Mouse (Mus musculus) frontal cortex, postnatal 25 days (tissue): ENCODE measurements around the gene Smim4.
A peak's percentile ranks its signal among the peaks of the same experiment; 100 is the strongest.

Experiments used
- DNase-seq, 2 experiments: peaks; one replicate each; pipeline ENCODE4 v3.0.0; 2022; ENCODE audit warnings: low spot score in 2 of 2

Smim4 gene

DNA sequence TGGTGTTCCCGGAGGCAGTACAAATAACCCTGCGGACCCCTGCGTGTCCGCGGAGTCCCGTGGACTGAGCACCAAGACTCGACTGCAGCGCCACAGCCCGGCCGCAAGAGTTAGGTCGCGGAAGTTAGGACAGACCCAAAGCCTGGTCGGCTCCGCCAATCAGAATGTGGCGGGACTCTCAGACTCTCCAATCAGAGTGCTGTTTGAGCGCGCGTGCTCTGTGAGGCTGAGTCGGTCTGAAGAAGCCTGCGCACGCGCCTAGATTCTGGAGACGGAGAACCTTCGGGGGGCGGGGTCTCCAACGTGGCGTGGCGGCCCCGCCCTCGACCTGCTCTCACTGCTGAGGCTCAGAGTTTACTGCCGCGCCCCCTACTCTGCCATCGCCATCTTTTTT, at the start of gene Smim4:
Gene Smim4 (minus strand): TSS at position 131 of the 394 bp plus-strand sequence.
- peak; percentile 89 to 90 for DNase-seq

- DNase-seq: no peak
Measured at GRCm38 (mm10) chr14:31177715-31178114, 49.0 kb upstream of the Smim4 start.

GRCm38 (mm10) chr14:31177287-31177686, 48.5 kb upstream of the Smim4 start:
- no peak for DNase-seq

DNA sequence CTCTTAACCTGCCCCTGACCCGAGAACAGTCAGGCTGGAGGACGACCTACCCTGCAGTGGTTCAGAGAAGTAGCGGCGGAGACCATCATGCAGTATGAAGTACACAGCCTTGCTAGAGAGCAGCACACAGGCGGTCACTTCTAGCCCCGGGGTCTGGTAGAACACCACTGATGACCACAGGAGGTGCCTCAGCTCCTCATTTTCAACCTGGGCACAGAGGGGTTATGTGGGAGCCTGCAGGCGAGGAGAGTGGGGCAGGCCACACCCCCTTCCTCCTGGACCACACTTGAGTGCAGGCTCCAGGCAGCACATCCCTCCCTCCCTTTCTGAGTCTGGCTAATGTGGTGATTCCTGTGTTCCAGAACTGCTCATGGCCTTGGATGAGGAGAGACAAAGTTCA, 44.8 kb upstream of the Smim4 start:
- no peak for DNase-seq

DNA sequence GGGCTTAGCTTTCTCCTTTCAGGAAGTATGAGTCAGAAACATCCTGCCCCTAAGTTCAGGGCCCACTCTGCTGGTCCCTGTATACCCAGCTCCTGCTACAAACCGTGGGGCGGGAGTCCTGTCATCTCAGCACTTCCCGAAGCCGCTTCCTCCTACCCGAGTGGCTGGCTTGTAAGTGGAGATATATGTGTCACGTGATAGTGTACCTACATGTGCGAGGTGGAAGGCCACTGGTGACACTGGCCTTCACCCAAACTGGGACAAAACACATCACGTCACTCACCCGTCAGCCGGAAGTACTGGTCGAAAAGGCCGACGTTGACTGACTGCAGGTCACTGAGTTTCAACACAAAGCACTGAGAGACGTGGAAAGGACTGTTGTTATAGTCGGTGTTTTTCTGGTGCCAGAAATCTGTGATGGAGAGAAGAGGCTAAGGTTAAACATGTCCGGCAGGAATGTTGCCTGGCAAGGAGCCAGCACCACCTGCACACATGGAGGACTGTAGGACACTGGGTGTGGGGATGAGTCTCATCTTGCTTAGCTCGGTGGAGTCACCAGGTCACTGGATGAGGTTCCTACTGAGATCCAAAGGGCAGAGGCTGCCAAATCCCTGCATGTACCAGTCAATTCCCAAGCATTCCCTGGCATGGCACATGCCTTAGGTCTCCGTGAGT, 44.2 kb upstream of the Smim4 start:
- DNase-seq: no peak

DNA sequence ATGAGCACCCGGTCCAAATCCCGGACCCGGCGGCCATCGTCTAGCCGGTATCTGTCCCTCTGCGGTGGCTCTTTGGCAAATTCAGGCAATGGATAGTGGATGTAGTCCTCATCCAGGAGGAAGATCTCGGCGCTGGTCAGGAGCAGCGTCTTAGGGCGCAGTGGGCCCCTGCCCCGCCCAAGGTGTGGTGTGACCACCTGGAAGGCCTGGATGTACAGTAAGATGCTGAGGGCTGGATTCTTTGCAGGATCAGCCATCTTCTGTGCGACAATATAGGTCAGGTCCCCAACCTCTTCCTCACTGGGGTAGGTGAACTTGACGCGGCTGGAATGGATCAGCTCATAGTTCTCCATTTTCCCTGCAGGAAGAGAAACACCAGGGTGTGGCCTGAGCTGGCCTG, 43.1 kb upstream of the Smim4 start:
- no peak for DNase-seq

- DNase-seq: no peak
Measured at GRCm38 (mm10) chr14:31171386-31171785, 42.6 kb upstream of the Smim4 start.

GRCm38 (mm10) chr14:31170963-31171362, 42.2 kb upstream of the Smim4 start:
- DNase-seq: no peak

GRCm38 (mm10) chr14:31169508-31169907, 40.8 kb upstream of the Smim4 start:
- DNase-seq: no peak

GRCm38 (mm10) chr14:31168425-31168824, 39.7 kb upstream of the Smim4 start, which contains the start of gene Stab1:
Stab1 (minus strand) TSS chr14:31168641.
- DNase-seq: no peak

- DNase-seq: no peak
Measured at GRCm38 (mm10) chr14:31166827-31167226, 38.1 kb upstream of the Smim4 start.

GRCm38 (mm10) chr14:31165991-31166630, 37.4 kb upstream of the Smim4 start:
- no peak for DNase-seq

- DNase-seq: no peak
Measured at GRCm38 (mm10) chr14:31165458-31165857, 36.7 kb upstream of the Smim4 start.

DNA sequence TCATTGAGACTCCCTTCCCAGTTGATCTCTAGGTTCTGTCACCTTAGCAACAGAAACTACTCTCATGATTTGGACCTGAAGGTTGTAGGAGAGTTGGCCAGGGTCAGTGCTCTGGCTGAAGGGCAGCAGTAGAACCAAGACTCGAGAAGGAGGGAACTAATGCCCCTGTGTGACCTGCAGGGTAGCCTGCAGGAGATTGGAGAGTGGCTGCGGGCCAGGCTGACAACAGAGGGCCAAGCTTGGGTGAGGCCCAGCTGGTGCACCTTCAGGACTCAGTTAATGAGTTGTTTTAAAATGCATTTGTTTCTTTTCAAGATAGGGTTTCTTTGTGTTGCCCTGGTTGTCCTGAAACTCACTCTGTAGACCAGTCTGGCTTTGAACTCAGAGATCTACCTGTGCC, 36.3 kb upstream of the Smim4 start:
- DNase-seq: no peak

DNA sequence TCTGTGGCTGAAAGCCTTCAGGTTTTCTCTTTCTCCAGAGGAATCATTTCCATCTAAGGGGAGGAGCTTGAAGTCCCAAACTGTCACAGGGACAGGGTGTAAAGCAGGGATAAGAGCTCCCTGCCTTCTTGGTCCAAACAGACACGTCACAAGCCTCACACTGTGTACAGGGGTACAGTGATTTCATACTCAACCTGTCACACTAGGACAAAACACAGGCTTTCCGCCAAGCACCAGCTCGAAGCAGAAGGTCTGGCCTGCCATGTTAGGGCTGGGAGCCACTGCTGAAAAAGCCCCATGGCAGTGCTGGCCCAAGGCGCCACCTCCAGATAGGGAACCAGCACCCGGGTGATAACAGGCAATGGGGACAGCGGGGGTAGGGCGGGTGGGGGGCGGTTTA, 35.3 kb upstream of the Smim4 start:
- no peak for DNase-seq

GRCm38 (mm10) chr14:31161638-31162037, 32.9 kb upstream of the Smim4 start:
- no peak for DNase-seq

DNA sequence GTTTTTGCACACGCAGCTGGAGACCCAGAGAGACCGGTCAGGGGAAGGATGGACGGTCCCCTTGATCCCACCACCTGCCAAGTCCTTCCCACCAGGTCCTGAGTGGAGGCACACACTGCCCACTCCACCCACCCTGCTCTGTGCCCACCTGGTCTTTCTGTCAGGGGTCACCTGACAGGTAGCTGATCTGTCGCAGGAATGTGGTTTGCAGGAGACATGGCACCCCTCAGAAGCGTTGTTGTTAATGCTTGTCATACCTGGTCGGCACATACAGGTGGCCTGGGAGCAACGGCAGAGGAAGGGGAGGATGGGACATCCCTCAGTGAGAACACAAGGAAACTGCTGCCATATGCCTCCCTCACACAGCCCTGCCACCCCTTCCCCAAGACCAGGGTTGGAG, 32.4 kb upstream of the Smim4 start:
- no peak for DNase-seq

GRCm38 (mm10) chr14:31160196-31161150, 31.7 kb upstream of the Smim4 start:
- DNase-seq: no peak

GRCm38 (mm10) chr14:31145694-31146093, 16.9 kb upstream of the Smim4 start:
- DNase-seq: no peak

DNA sequence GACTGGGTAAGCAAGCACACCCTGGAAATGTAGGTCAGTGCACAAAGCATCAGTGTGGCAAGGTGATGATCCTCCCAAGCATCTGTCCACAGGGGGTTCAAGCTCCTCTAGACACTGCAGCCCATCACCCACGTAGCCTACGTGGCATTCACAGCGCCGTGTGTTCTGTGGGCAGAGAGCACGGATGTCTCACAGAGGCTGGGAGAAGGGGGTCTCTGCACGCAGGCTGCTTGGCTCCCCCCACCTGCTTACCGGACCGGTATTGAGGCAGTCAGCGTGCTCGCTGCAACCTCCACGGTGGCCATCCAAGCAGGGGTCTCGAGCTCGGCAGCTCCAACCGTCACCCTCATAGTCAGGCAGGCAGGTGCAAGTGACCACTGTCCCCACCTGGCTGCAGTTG, 12.3 kb upstream of the Smim4 start:
- no peak for DNase-seq

GRCm38 (mm10) chr14:31140141-31140540, 11.4 kb upstream of the Smim4 start:
- DNase-seq: no peak

DNA sequence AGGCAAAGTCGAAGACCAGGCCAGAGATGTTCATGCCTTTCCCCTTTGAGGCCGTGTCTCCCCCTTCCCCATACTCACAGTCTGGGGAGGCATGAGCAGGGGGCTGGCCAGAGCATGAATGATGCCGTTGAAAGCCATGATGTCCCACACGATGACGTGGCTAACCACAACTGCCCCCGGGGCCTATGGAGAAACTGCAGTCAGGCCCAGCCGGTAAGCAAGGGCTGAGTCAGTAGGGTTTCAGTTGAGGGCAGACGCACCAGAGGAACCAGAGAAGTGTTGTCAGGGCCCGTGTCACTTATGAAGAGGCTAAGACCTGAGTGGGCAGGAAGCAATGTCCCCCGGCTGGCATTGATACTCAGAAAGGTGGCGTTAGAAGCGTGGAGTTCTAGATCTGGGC, 10.9 kb upstream of the Smim4 start:
- no peak for DNase-seq
